Mouse (Mus musculus): ENCODE data around the gene Bcl2a1c.
A peak's percentile ranks its signal among the peaks of the same experiment; 100 is the strongest.
"Not testable (repeated sequence)": the region's sequence is repeated elsewhere in the genome, so short reads cannot be mapped to it uniquely, and the experiment has no call there.

Bcl2a1c gene

DNA sequence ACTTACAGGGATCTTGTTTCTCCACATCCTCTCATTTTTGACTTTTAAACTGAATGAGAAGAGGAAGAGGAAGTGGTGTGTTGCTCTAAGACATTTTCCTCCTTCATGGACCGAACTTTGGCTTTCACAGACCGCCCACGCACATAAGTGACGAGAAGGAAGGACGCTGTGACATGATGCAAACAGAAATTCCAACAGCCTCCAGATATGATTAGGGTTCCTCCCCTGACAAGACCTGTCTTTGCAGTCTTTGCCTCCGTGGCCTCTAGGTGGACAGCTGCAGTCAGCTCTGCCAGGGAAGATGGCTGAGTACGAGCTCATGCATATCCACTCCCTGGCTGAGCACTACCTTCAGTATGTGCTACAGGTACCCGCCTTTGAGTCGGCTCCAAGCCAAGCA is at the start of gene Bcl2a1c:
Gene Bcl2a1c (plus strand): TSS at position 281 of the 400 bp plus-strand sequence.
- DNase-seq: not testable (repeated sequence)

DNA sequence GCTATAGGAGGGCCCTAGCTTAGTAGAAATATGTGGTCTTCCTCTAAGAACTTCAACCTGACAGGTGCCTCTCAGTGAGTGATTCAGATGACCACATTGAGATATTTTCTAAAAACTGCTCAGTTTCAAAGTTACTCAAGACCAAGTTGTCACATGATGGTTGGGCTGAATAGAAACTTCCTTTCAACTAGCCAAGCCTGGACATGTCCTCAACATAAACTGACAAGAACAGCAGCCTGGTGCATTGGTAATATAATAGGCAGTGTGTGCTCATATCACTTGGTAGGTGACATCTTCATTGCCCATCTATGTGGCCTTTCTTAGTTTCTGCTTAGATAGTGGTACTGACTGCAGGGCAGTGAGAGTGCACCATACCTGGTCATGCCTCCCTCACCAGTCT is 24.0 kb upstream of the Bcl2a1c start:
- DNase-seq: not testable (repeated sequence)

- DNase-seq: not testable (repeated sequence)
These were observed 18.2 kb upstream of the Bcl2a1c start for GRCm38 (mm10) chr9:114311752-114312151.

GRCm38 (mm10) chr9:114318021-114318420 is 11.9 kb upstream of the Bcl2a1c start:
- peak; percentile 37 to 52 for DNase-seq

- DNase-seq: no peak
These were observed 3.8 kb upstream of the Bcl2a1c start for GRCm38 (mm10) chr9:114326011-114326748.

- not testable (repeated sequence) for DNase-seq
These were observed 1.6 kb upstream of the Bcl2a1c start for GRCm38 (mm10) chr9:114328332-114328731.

GRCm38 (mm10) chr9:114367783-114368470 is 38.0 kb downstream of the Bcl2a1c start:
- DNase-seq: peak; percentile 62 to 68

GRCm38 (mm10) chr9:114368471-114368858 is 38.5 kb downstream of the Bcl2a1c start:
- no peak for DNase-seq

GRCm38 (mm10) chr9:114369389-114369788 is 39.5 kb downstream of the Bcl2a1c start:
- DNase-seq: not testable (repeated sequence)

DNA sequence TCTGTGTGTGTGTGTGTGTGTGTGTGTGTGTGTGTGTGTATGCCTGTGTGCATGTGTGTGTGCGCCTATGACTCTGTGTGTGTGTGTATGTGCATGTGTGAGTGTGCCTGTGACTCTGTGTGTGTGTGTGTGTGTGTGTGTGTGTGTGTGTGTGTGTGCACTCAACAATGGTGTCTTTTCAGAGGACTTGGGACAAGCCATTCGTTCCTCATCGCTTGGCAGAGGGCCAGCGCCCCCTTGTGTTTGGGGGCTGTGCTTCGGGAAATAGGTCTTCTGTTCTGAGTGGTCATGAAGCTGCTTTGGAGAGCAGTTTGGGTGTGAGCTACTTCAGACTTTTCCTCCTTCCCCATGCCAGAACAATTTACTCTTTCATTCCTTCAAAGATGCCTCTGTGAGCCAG is 41.8 kb downstream of the Bcl2a1c start:
- not testable (repeated sequence) for DNase-seq

GRCm38 (mm10) chr9:114375276-114375962 is 45.5 kb downstream of the Bcl2a1c start:
- DNase-seq: no peak

GRCm38 (mm10) chr9:114377168-114377567 is 47.2 kb downstream of the Bcl2a1c start:
- DNase-seq: no peak

GRCm38 (mm10) chr9:114379871-114380270 is 49.9 kb downstream of the Bcl2a1c start:
- no peak for DNase-seq
